Mouse (Mus musculus) kidney, adult 2 months (tissue): ENCODE results near the gene Vmn1r214. TPM values are rescaled to one million over a fixed set of nuclear protein-coding genes. Genes with fewer than 3 reads are reported as not detected.

Source experiments
- DNase-seq: peaks from one replicate; pipeline ENCODE4 v3.0.0; 2021
- H3K27ac ChIP-seq: fragments of 200-500 bp; 2 replicates; pipeline ENCODE4 v1.5.1; 2012; ENCODE audit warnings: low read depth, low read length, control low read depth, inconsistent platforms; ENCODE audit not compliant: insufficient read depth
- H3K27me3 ChIP-seq: fragments of 200-500 bp; replicated peaks from 2 replicates; pipeline ENCODE4 v1.6.1; 2012; ENCODE audit warnings: mild to moderate bottlenecking, moderate library complexity, low read length, inconsistent platforms; ENCODE audit not compliant: control insufficient read depth, insufficient read depth
- H3K36me3 ChIP-seq: fragments of 200-500 bp; 2 replicates; pipeline ENCODE4 v1.6.1; 2012; ENCODE audit warnings: mild to moderate bottlenecking, moderate library complexity, low read length, inconsistent platforms; ENCODE audit not compliant: control insufficient read depth, insufficient read depth
- H3K4me1 ChIP-seq: fragments of 200-500 bp; 2 replicates; pipeline ENCODE4 v1.6.1; 2011; ENCODE audit warnings: low read length; ENCODE audit not compliant: control insufficient read depth, insufficient read depth
- H3K4me3 ChIP-seq: fragments of 200-500 bp; 2 replicates; pipeline ENCODE4 v1.5.1; 2011; ENCODE audit warnings: mild to moderate bottlenecking, low read depth, low read length, control low read depth; ENCODE audit not compliant: insufficient read depth
- CTCF ChIP-seq: fragments of 200-500 bp; conservative IDR thresholded peaks from 2 replicates; pipeline ENCODE4 v1.5.1; 2011; ENCODE audit warnings: low read depth, mild to moderate bottlenecking, control low read depth, low read length, moderate library complexity, mixed read lengths; ENCODE audit not compliant: insufficient read depth, insufficient read length
- POLR2A ChIP-seq: fragments of 200-500 bp; IDR thresholded peaks from one replicate; pipeline ENCODE4 v1.6.1; 2011; ENCODE audit warnings: low read depth, low read length, control low read depth
- whole genome bisulfite sequencing: fragments of 180-500 bp; shearing (Covaris S2); methylation state at CpG from one replicate; pipeline ENCODE4 v1.1.7; 2018; 5-methylcytosine and 5-hydroxymethylcytosine counted together
- polyA plus RNA-seq: library from polyadenylated mRNA; depleted of rRNA; stranded (reverse); fragments of >200 nt; gene quantifications from 2 replicates; pipeline ENCODE4 v1.2.3, GENCODE M21; 2012; rRNA removed

Gene Vmn1r214
- polyA plus RNA-seq, result not detected in 2 replicates

DNA sequence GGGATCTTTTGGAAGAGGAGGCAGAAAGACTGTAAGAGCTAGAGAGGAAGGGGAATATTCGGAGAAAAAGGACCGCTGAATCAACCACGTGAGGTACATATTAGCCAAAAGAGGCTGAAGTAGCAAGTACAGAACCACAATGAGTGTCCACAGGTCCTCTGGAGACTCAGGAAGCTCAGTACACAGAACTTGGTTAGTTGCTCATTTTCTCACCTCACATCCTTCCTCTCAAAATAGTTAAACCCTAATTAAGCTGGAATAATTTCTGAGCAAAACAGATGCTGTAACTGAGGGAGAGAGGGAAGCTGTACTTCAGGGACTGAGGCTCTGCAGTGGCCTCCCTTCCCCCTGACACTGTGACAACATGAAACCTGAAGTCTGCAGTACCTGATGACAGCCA, at the start of gene Vmn1r214:
Vmn1r214 (plus strand) TSS at position 301 of the 400 bp plus-strand sequence.
- WGBS, result 89% methylated on average over 3 of the region's 3 CpGs
- no peaks in the 10 kb centered on the region for H3K36me3 ChIP-seq
- no peak within 1 kb of the TSS for H3K27ac ChIP-seq
- H3K4me3 ChIP-seq, result no peak within 1 kb of the TSS
- H3K27me3 ChIP-seq, result no peaks in the 10 kb centered on the region
- TF ChIP-seq POLR2A (no peak), CTCF (no peak)
- DNase-seq, result no peak
- H3K4me1 ChIP-seq, result no peaks in the 10 kb centered on the region

DNA sequence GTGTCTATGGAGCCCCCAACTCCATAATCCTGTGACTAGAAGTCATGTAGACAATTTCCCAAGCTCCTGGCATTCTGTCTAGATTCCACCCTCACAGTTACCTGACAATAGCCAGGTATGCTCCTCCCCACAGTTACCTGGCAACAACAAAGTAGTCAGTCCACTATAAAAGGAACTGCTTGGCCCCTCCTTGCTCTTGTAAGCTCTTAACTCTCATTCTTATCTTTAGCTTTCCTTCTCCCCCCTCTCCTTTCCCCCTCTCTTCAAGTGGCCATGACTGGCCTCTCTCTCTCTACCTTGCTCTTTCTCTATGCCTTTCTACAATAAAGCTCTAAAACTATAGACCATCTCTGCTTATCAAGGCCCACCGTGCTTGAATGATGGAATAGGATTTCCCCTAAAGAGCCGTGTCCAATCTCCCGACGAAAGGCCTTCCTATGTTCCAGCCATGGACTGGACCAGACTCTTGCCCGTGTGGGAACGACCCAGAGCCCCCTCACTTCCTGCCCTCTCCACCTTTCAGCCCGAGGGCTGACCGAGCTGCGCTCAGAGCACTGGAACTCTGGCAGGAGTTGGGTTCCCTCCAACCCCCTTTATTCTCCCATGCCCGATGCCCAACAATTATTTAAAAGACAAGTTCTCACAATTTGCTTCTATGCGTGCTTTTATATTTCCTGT, 39.9 kb upstream of the Vmn1r214 start:
- no peaks in the 10 kb centered on the region for H3K36me3 ChIP-seq
- H3K27me3 ChIP-seq, result no peaks in the 10 kb centered on the region

DNA sequence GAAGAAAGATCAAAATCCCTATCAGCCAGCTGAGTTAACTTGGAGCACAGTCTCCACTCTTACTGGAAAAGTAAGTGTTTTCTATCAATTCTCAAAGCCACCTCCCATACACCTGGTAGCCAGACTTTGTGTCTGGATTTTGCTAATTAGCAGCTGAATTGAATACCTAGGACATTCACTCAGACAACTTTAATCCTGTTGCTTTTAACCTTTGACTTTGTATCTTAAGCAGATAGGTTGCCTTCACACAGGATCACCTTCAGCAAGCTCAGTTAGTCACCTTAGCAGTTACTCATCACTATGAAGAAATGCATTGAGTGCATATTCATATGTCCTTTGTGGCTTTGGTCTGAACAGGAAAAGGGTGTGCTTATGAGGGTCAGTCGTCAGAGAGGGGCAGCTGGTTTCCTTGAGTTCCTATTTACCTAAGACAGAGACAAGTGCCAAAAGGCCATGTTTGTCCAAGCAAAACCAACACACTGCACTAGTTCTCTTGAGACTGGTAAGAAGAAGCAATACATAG, 38.0 kb upstream of the Vmn1r214 start:
- DNase-seq, result no peak
- TF ChIP-seq CTCF (no peak), POLR2A (no peak)
- Histone ChIP-seq H3K36me3 (no peaks in the 10 kb centered on the region), H3K27me3 (no peaks in the 10 kb centered on the region), H3K27ac (no peak overlapping the region), H3K4me3 (no peak overlapping the region), H3K4me1 (no peaks in the 10 kb centered on the region)
- 20% methylated on average over 1 of the region's 1 CpGs for WGBS

More for the DNA sequence above, 39.9 kb upstream of the Vmn1r214 start:
- TF ChIP-seq CTCF, result no peak
- TF ChIP-seq POLR2A, result no peak
- H3K4me3 ChIP-seq, result no peak overlapping the region
- no peaks in the 10 kb centered on the region for H3K4me1 ChIP-seq
- no peak overlapping the region for H3K27ac ChIP-seq
- DNase-seq, result no peak
- 82% methylated on average over 11 of the region's 11 CpGs for WGBS

DNA sequence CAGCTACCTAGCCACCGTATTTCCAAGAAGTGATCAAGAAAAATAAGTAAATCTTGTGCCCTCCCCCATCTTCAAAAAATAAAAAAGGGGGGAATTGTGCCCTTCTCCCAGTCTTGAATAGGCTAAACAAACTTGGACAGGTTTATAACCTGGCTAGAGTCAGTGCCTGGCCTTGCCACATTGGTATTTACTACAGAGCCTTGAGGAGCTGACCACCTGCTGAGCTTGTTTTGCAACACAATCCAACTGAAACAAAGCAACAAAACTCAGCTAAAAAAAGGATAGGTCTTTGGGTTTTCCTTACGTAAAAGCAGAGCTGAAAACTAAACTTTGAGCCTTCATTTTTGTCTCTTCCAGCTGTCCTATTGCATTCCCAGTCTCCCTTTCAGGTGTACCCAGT, 37.5 kb upstream of the Vmn1r214 start:
- Histone ChIP-seq H3K4me3 (no peak overlapping the region), H3K36me3 (no peaks in the 10 kb centered on the region), H3K27ac (no peak overlapping the region), H3K27me3 (no peaks in the 10 kb centered on the region), H3K4me1 (no peaks in the 10 kb centered on the region)
- TF ChIP-seq CTCF (no peak), POLR2A (no peak)
- 36% methylated on average over 2 of the region's 2 CpGs for WGBS
- no peak for DNase-seq

DNA sequence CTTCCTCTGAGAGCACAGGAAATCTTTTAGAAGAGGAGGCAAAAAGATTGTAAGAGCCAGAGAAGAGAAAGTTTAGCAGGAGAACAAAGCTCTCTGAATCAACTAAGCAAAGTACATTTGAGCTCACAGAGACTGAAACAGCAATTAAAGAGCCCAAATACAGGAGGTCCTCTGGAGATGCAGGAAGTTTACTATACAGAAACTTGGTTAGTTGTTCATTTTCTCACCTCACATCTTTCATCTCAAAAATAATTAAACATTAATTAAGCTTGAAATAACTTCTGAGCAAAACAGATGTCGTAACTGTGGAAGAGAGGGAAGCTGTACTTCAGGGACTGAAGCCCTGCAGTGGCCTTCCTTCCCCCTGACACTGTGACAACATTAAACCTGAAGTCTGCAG, 22.9 kb upstream of the Vmn1r214 start, which contains the start of gene Vmn1r213:
Vmn1r213 (plus strand) TSS at position 301 of the 400 bp plus-strand sequence.
- no peak for DNase-seq
- H3K27me3 ChIP-seq, result no peaks in the 10 kb centered on the region
- TF ChIP-seq POLR2A, result no peak
- no peak for TF ChIP-seq CTCF

DNA sequence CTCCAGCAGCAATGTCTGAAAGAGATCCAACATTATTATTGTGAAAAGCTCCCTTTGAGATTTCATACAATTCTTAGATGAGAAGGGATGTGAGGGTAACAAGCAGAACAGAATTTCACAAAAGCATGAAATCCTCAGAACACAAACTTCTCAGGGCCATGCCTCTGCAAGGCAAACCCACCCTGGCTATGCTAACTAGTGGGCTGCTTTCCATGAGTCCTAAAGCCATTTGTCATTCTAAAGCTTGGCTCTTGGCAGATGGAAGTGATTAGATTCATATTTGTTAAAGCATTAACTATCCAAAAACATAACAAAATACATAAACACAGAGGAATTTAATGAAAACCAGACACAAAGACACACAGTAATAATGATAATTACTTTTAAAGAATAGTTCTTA, 12.1 kb upstream of the Vmn1r214 start:
- H3K27me3 ChIP-seq, result no peaks in the 10 kb centered on the region
- DNase-seq, result no peak
- H3K36me3 ChIP-seq, result no peaks in the 10 kb centered on the region
- no peak overlapping the region for H3K4me3 ChIP-seq
- no peaks in the 10 kb centered on the region for H3K4me1 ChIP-seq
- H3K27ac ChIP-seq, result no peak overlapping the region
- TF ChIP-seq POLR2A (no peak), CTCF (no peak)

More for the DNA sequence above, 22.9 kb upstream of the Vmn1r214 start, which contains the start of gene Vmn1r213:
- Histone ChIP-seq H3K36me3 (no peaks in the 10 kb centered on the region), H3K27ac (no peak within 1 kb of the TSS), H3K4me3 (no peak within 1 kb of the TSS), H3K4me1 (no peaks in the 10 kb centered on the region)
- 51% methylated on average over 1 of the region's 1 CpGs for WGBS

DNA sequence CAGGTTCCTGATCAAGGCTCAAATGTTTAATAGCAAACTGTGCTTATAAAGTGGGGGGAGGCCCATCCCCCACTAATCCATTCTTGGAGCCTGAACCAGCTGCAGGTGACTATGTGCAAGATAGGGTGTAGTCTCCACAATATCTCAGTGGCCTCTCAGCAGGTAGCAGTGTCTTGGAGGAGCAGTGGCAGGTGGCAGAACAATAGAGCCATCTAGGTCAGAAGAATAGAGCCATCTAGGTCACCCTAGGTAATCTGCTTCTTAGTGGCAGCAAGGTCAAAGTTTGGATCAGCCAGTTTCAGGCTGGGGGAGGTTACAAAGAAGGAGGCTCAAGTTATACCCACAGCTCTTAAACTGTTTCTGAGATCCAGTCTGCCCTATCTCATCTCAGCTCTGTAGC, 5.4 kb upstream of the Vmn1r214 start:
- H3K36me3 ChIP-seq, result no peaks in the 10 kb centered on the region
- TF ChIP-seq CTCF (no peak), POLR2A (no peak)
- no peak overlapping the region for H3K27ac ChIP-seq
- no peak for DNase-seq
- no peaks in the 10 kb centered on the region for H3K4me1 ChIP-seq
- H3K27me3 ChIP-seq, result no peaks in the 10 kb centered on the region
- H3K4me3 ChIP-seq, result no peak overlapping the region
